Mouse (Mus musculus) lung, postnatal 0 days (tissue): ENCODE results near the gene Pi4kb.

Experiments used
- CTCF ChIP-seq: IDR thresholded peaks from 2 replicates; pipeline ENCODE4 v1.5.1; 2016; ENCODE audit warnings: antibody characterized with exemption, mild to moderate bottlenecking
- EP300 ChIP-seq: IDR thresholded peaks from 2 replicates; pipeline ENCODE4 v1.6.1; 2016; ENCODE audit warnings: antibody characterized with exemption, mild to moderate bottlenecking, control low read depth

- peak; percentile 11 for TF ChIP-seq CTCF
- peak; percentile 59 for TF ChIP-seq EP300
Measured at GRCm38 (mm10) chr3:94974528-94975422, at the start of gene Pi4kb.
